Mouse (Mus musculus) WW6 (cell line): Measurements from ENCODE around the gene Cby3.
"Not testable (repeated sequence)": the region's sequence is repeated elsewhere in the genome, so short reads cannot be mapped to it uniquely, and the experiment has no call there.

Experiments
- DNase-seq: peaks from one replicate; pipeline ENCODE4 v3.0.0-alpha.2; 2013; ENCODE audit warnings: low read depth, low spot score

Cby3 gene

DNA sequence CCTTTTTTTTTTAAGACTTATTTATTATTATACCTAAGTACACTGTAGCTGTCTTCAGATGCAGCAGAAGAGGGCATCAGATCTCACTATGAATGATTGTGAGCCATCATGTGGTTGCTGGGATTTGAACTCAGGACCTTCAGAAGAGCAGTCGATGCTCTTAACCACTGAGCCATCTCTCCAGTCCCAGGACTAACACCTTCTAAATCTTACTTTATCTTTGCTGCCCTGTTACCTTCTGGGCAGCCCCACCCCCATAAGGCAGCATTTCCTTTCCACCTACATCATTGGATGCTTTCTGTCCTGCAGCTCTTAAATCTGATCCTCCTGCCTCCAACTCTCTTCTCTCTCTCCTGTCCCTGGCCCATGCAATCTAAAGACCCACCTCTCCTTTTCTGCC, 7.0 kb downstream of the Cby3 start:
- DNase-seq: not testable (repeated sequence)

DNA sequence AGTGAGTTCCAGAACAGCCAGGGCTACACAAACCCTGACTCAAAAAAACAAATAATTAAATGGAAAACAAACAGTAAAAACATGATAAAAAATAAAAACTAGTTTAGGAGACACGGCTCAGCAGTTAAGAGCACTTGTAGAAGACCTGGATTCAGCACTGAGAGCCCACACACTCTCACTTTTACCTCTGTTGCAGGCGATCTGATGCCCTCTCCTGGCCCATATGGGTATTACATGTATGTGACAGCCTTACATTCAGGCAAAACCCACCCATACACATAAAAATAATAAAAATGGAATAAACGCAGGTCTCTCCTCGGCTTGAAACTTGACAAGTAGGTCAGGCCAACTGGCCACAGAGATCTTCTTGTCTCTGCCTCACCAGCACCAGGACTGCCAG, 10.3 kb downstream of the Cby3 start:
- peak; percentile 70 for DNase-seq

DNA sequence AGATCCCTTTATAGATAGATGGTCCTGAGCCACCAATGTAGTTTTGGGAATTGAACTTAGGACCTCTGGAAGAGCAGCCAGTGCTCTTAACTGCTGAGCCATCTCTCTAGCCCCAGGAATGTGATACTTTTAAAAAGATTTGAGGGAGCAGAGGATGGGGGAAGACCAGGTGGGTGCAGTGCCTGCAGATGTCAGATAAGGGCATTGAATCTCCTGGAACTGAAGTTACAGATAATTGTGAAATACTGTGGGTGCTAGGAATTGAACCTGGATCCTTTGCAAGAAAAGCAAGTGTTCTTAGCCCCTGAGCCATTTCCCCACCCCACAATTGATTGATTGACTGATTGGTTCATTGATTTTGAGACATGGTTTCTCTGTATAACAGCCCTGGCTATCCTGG, 11.1 kb downstream of the Cby3 start:
- DNase-seq: no peak

DNA sequence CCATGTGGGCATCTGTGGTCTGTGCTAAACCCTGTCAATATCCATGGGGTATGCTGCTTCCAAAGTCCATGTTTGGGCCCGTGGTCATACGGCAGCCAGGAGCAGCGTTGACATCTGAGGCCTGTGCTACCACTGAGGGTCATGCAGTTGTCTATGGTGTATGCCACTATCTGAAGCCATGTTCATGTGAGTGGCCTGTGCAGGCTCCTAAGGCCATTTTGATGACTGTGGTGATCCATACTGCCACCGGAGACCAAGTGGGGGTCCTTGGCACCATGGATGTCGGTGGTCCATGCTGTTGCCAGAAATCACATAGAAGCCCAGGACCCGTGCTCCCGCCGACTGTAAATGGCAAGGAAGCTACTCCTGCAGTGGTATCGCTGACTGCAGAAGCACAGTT, 13.3 kb downstream of the Cby3 start:
- no peak for DNase-seq

DNA sequence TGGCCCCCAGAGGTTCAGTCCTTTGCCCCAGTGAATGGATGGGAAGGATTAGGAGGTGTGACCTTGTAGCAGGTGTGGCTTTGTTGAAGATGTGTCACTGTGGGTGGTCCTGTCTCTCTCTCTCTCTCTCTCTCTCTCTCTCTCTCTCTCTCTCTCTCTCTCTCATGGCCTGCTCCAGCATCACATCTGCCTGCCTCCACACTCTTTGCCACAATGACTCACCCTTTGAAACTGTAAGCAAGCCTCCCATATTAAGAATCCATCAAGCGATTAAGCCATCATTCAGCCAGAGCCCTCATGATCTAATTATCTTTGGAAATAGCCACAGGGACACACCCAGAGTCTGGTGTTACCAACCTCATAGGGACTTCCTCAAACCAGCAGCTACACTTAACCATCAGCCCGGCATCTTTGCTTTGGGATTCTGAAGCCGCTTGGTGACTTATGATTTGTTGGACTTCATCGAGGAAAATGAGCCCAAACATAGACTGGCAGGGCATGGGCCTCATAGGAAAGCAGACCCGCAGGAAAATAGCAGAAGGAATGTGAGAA, 15.2 kb downstream of the Cby3 start:
- no peak for DNase-seq

DNA sequence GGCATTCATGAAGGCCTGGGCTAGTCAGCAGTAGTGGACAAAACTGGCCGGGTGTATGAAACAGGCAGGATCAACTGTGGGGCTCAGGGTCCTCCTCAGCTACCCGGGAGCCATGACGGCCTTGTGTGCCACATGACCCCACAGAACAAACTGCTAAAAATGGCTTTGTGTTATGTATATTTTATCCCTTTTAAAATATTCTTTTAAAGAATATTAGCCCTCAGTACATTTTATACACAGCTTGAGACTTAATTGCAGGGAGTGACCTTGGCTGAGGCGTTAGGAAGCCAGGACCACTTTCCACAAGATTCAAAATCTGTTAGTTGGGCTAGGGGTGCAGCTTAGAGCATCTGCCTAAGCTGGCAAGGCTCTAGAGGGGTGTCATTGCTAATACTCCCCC, 16.7 kb downstream of the Cby3 start:
- no peak for DNase-seq

DNA sequence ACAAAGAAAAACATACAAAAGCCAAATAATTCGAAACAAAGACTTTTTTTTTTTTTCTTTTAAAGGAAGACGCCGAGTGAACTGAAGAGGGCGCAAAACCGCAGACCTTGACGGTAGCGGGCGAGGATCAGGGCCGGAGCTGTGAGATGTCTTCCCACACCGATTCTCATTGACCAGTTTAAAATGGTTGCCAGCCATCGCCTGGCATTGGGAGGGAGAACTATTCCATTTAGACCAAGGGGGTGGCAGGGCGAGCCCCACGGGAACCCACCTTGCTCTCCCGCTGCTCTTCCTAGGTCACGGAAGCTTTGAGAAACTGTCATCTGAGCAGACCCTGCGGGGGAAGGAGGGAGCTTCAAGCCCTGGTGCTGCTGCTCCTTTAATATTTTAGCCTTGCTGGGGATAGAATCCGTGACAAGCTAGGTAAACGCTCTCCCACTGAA, 17.2 kb downstream of the Cby3 start:
- DNase-seq: no peak

DNA sequence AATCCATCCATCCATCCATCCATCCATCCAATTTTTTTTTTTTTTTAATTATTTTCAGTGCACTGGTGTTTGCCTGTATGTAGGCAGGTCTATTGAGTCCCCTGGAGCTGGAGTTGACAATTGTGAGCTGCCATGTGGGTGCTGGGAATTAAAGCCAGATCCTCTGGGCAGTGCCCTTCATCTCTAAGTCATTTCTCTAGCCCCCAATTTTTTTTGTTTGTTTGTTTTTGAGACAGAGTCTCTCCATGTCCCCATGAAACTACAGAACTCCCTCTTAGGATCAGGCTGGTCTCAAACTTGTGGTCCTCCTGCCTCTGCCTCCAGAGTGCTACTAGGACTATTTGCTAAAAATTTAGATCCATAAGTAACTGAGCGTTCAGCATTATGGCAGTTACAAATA, 17.6 kb downstream of the Cby3 start:
- no peak for DNase-seq

DNA sequence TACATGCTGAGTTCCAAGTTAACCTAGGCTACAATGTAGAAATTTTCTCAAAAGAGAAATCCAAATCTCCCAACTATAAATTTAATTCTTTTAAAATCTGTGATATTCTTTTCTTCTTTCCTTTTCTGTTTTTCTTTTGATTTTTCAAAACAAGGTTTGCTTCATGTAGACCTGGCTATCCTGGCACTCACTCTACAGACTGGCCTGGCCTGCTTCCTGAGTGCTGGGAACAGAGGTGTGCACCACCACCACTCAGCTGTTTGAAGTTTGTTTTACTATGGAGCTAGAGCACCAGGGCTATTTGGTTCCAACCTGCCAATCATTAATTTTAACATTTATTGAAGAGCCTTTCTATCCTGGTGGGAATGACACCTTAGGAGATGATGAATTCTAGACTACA, 18.8 kb downstream of the Cby3 start:
- no peak for DNase-seq

DNA sequence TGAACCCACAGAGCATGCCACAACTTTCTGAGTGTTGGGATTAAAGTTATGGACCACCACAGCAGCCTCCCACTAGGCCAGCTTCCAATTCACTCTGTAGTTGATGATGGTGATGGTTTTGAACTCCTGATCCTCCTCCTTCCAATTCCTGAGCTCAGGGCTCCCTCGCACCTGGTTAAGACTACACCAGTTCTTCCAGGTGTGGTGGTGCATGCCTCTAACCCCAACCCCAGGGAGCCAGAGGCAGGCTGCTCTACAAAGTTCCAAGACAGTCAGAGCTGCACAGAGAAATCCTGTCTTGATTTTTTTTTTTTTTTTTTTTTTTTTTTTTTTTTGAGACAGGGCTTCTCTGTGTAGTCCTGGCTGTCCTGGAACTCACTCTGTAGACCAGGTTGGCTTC, 19.4 kb downstream of the Cby3 start:
- no peak for DNase-seq

DNA sequence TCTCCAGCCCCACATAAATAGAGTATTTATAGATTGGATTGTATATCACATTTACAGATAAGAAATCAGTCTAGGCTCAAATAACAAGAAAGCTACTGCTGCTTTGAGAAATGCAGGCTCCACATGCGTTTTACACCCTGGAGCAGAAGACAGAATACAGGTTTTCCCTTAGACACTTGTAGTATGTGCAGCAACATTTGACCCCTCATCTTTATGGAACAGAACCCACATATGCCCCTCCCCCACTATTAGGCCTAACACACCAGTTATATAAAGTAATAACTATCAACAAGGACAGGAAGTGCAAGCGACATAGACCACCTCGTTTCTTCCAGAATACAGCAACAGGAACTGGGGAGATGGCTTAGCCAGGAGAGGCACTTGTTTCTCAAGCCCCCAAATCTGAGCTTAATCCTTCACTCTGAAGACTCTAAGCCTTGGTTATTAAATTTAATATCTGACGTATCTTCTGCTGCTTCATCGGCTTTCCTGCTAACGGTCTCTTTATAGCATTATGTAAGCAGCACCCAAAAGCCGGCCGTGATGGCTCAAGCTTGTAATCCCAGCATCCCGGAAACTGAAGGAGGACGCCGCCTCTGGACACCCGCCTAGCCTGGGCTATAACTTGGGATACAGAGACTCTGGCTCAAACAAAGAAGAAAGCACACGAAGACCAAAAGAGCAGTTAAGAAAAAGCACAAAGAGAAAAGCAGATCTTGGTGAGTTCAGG, 20.2 kb downstream of the Cby3 start:
- no peak for DNase-seq

DNA sequence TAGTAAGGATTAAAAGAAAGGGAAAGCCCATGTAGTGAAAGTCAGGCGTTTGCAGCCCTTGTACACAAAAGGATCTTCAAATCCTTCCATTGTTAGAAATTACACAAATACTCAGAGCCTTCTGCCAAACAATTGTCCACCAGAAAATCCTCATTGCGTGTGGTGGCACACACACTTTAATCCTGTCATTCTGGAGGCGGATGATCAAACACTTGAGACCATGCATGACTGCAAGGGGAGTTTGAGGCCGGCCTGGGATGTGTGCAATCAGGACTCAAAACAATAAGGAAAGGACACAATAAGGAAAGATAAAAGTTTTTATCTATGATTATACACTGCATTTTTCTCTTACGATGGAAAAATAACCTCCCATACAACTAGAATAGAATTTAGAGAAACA, 21.2 kb downstream of the Cby3 start:
- no peak for DNase-seq

DNA sequence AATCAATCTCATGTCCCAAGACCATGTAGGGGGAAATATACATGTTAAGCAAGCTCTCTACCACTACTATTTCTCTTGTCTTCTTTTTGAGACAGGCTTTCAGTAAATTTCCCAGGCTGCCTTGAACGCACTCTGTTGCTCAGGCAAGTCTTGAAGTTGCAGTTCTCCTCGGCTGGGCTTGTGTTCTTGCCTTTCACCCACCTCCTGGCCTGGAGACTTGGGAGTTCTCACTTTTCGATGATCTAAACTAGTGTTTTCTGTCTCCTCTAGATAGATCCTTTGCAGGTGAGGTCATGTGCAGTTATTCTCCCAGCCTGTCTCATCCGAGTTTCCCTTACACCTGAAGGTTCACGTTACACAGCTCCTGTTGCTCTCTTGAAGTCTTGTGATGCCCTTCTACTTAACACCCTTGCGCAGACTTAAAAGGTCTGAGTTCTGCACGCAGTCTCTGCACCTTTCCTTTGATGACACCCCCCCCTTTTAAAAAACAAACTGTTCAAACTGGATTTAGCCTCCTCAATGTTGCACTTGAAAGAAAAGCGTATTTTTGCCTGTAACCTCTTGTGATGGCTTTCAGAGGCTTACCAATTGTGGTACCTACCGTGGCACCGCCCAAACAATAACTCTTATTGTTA, 22.0 kb downstream of the Cby3 start:
- DNase-seq: no peak

DNA sequence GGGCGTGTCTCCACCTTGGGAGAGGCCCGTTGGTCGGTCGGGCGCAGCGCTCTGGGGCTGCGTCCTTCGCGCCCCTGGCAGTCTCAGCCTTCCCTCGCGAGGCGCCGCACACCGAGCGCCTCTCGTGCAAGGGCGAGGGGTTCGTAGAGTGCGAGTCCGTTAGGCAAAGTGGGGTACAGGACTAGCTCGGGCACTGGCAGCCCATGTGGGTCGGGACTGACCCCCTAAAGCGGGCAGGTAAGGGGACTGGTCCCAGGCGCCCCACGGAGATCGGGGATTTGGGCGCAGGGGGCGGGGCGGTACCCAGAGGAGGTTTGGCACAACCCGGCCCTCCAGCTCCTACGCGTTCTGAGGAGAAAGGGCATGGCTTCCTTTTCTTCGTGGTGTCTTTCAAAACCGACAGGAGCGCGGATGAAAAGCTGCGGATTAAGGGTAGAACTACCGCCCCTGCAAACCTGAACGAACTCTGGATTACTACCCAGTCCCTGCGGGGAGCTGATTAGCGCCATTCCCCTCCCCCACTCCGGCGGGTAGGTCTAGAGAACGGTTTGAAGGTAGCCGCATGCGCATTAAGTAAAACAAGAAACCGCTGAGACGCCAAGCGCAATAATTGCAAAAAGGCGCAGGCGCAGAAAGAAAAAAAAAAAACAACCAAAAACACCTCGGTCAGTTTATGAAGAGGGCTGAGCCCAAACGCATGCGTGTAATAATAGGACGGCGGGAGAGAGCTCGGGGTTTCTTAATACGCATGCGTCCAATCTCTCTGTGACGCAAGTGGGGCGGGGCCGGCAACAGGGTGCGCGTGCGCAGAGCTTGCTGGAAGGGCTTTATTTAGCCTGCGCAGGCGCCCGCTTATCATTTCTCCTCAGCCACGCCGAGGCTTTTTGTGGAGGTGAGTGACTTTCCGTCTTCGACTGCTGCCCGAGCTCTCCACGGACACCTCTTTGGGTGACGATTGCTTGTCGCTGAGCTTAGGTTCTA, 22.9 kb downstream of the Cby3 start, which contains the start of gene Hnrnph1:
Gene Hnrnph1, plus strand, starts transcription at position 80 of the 981 bp plus-strand sequence.
- peak; percentile 98 for DNase-seq

DNA sequence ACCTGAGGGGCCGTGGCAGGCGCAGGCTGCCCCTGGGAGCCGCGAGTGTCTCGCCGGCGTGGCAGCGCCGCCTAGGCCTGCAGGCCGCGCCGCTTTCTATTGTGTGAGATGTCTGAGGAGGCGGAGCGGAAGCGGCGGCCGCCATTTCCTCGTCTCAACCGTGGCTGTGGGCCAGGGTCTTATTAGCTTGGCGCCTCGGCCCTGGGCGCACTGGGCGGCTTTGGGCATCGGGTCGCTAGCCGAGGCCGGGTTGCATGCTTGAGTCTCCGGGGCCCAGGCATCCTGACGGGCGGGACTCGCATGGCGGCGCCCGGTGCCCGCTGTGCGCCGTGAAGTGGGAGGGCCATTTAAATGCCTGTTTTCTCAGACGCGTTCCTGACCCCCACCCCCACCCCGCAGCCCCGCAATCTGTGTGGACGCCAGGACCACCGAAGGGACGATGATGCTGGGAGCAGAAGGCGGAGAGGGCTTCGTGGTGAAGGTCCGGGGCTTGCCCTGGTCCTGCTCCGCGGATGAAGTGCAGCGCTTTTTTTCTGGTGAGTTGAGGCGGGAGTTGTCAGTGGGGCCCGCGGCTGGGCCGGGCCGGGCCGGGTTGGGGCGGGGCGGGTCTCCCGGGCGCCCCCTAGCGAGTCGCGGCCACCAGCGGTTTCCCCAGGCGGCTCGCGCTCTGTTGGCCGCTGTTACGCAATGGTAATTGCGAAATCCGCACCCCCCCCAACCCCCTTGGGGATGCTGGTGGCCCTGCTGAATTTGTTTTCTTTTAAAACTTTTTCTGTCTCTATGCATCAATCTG, 23.8 kb downstream of the Cby3 start:
- no peak for DNase-seq

DNA sequence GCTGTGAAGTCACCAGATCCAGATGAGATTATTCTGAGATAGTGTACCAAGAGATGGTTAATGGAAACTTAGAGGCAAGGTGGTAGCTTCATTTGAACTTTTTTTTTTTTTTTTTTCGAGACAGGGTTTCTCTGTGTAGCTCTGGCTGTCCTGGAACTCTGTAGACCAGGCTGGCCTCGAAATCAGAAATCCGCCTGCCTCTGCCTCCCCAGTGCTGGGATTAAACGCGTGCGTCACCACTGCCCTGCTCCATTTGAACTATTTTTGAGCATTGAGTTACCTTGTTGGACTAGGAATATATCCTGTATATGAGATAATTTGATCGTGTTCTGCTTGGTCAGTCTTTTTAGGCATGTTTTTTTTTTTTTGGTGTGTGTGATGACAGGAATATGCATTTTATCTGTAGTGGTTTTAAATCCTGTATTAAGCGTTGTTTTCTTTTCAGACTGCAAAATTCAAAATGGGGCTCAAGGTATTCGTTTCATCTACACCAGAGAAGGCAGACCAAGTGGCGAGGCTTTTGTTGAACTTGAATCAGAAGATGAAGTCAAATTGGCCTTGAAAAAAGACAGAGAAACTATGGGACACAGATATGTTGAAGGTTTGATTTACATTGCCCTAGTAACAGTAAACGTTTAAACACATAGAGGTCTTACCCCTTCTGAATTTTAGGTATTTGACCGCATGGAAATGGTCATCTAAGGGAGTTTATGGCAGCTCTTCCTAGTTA, 24.9 kb downstream of the Cby3 start:
- DNase-seq: no peak

DNA sequence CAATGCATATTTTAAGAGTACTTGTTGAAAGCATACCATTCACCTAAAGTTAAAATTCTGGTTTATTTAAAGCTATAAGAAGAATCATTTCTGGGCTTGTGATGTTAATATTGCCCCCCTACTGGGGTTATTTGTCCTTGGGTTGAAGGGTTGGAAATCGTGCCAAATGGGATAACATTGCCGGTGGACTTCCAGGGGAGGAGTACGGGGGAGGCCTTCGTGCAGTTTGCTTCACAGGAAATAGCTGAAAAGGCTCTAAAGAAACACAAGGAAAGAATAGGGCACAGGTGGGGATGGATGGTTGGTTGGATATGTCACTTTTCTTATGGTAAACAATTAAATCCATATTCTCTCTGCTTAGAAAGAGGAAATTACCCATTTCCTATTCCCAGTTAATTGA, 27.0 kb downstream of the Cby3 start:
- no peak for DNase-seq

DNA sequence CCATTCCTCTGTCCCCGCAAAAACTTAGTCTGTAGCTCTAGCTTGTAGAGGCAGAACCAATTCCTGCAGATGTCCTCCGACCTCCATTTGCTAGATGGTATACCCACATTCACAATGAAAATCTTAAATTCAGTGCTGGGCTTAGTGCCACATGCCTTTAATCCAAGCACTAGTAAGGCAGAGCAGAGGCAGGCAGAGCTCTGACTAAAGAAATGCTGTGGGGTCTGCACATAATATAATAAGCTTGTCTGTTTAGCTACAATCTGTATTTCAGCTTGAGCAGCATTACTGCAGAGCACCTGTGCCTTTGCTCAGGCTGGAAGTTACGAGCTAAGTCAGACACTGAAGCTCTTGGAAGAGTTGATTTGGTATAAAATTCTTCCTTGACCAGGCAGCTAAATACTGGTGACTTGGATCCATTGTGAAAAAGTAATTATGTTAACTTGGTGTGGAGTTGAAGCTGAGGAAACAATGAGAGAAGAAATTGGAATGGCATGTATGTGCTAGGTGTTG, 33.0 kb downstream of the Cby3 start:
- DNase-seq: no peak

DNA sequence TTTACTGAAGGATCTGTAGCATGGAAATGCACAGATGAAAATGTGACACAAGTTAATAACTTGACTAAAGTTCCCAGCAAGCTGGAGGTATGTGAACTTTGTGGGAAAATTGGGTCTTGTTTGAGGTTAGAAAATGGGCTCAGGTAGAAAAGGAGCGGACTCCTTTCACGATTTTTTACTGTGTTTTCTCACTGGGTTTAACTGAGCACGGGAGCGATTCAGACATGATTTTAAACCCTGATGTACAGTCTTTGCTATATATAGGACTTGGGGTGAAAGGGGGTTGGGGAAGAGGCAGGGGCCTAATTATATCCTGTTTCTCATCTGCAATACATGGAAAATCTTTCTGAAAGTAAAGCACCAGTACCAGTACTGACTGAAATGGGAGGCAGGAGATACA, 33.4 kb downstream of the Cby3 start:
- no peak for DNase-seq

DNA sequence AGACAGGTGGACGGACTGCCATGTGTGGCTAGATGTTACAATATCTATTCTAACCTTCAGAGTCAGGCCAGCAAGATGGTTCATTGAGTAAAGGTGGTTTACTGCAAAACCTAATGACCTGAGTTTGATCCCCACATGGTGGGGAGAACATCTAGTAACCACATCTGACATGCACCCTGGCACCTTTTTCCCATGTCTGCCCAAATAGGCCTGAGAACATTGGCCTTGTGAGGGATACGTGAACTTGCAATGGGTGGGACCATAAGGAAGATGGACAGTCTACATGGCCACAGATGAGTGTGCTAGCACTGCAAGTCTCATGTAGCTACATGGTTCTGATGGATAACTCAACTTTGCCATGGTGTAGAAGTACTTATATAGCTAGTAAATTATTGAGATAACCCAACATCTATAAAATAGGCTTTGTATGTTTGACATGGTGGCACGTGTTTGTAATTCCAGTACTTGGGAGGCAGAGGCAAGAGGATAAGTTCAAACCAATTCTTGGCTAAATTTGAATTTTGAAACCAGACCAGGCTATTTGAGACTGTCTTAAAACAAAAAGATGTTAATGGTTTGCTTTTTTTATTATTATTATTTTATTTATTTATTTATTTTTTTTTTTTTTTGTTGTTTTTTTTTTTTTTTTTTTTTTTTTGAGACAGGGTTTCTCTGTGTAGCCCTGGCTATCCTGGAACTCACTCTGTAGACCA, 34.1 kb downstream of the Cby3 start:
- no peak for DNase-seq
